Mouse (Mus musculus): ENCODE measurements around the gene Chmp6. TPM values are rescaled to one million over a fixed set of nuclear protein-coding genes. Genes with fewer than 3 reads are reported as not detected.

Chmp6 gene
- 48.5 and 56.3 TPM in 2 replicates for polyA plus RNA-seq (2015; fragmentation: Nextera tagmentation; extraction: Ambion mirVana)

GRCm38 (mm10) chr11:119913291-119913934 is at the start of gene Chmp6:
Gene Chmp6 (plus strand): TSS chr11:119913441.

GRCm38 (mm10) chr11:119942727-119943427 is 29.6 kb downstream of the Chmp6 start, which contains the start of gene Baiap2:
Gene Baiap2 (plus strand): TSS chr11:119942763.

Other genes starting within 250 kb of the Chmp6 start
- 6.2 and 11.2 TPM in 2 replicates for gene Baiap2, start 29.3 kb downstream of the Chmp6 start, polyA plus RNA-seq (2015; fragmentation: Nextera tagmentation; extraction: Ambion mirVana)
- 6.3 and 7.4 TPM in 2 replicates for gene Aatk, start 133.7 kb downstream of the Chmp6 start, polyA plus RNA-seq (2015; fragmentation: Nextera tagmentation; extraction: Ambion mirVana)
- gene Cep131, start 173.4 kb downstream of the Chmp6 start, polyA plus RNA-seq (2015; fragmentation: Nextera tagmentation; extraction: Ambion mirVana): 16.1 and 17.1 TPM in 2 replicates
- gene Tepsin, start 185.3 kb downstream of the Chmp6 start, polyA plus RNA-seq (2015; fragmentation: Nextera tagmentation; extraction: Ambion mirVana): 8.4 and 8.9 TPM in 2 replicates
- 89.7 and 97.9 TPM in 2 replicates for gene Ndufaf8, start 185.5 kb downstream of the Chmp6 start, polyA plus RNA-seq (2015; fragmentation: Nextera tagmentation; extraction: Ambion mirVana)
- 36.1 and 43.6 TPM in 2 replicates for gene Slc38a10, start 237.9 kb downstream of the Chmp6 start, polyA plus RNA-seq (2015; fragmentation: Nextera tagmentation; extraction: Ambion mirVana)